Mouse (Mus musculus) gastrocnemius, adult 2 months (tissue): ENCODE data around the gene Nudt2. TPM values are rescaled to one million over a fixed set of nuclear protein-coding genes. Genes with fewer than 3 reads are reported as not detected.
A peak's percentile ranks its signal among the peaks of the same experiment; 100 is the strongest.

Source experiments
- DNase-seq: peaks from one replicate; pipeline ENCODE4 v3.0.0; 2022
- H3K27ac ChIP-seq: fragments of 200-600 bp; 2 replicates; pipeline ENCODE4 v1.8.1; 2022; ENCODE audit warnings: mild to moderate bottlenecking
- H3K4me3 ChIP-seq: fragments of 200-600 bp; 2 replicates; pipeline ENCODE4 v1.8.1; 2022; ENCODE audit warnings: mild to moderate bottlenecking, moderate library complexity
- CTCF ChIP-seq: fragments of 200-600 bp; IDR thresholded peaks from 2 replicates; pipeline ENCODE4 v1.8.1; 2022; ENCODE audit warnings: antibody characterized with exemption, mild to moderate bottlenecking, moderate library complexity
- intact Hi-C: fragments of 180-260 bp; cut with DNase I; formaldehyde crosslinking; loops from one replicate; pipeline ENCODE4 v1.15.1; 2025
- total RNA-seq, 2 experiments: library from RNA; stranded (reverse); gene quantifications; 2 replicates each; pipeline ENCODE4 v1.2.3; 2021

Gene Nudt2
- total RNA-seq, 2 experiments from 2014 or later, result 22.7 to 27.6 TPM

- DNase-seq, result peak; percentile 39
- Histone ChIP-seq H3K27ac (0 out of 2 replicates have a peak overlapping the region, but pooled peaks have one; percentile 6), H3K4me3 (peak overlapping the region; percentile 87)
- no peak for TF ChIP-seq CTCF
- intact Hi-C loops, result no loop called here
Observed at GRCm38 (mm10) chr4:41497579-41497978, 32.6 kb downstream of the Nudt2 start.

DNA sequence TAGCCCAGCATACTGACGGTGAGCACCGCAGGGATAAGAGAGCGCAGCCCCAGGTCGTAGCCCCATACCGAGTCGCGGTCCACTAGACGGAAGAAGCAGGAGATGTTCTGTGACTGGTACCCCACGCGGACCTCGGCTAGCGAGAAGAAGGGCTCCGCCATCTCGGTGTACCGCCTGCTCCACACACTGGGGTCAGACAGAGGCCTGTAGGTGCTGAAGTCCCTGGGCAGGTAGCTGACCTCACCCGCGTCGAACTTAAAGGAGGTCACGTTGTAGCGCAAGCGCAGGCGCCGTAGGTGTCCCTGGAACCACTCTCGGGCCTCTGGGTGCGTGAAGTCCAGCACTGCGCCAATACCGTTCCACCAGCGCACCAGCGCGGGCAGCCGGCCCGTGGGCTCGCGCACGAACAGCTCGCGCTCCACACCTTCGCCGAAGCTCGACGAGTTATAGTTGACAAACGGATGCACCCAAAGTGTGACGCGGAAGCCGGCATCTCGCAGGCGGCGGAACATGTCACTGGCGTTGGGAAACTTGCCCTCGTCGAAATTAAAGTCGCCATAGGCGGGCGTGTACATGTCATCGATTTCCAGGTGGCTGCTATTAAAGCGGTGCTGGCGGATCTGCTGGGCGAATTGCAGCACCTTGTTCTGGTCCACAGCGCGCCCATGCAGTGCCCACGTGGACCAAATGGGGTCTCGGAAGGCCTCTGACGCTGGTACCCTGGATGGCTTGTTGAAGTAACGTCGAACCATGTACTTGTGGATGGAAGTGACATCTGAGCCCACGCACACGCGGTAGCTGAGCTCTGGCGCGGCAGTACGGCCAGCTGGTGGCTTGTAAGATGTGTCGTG, 33.3 kb downstream of the Nudt2 start:
- H3K4me3 ChIP-seq, result peak overlapping the region; percentile 87
- intact Hi-C loops, result no loop called here

DNA sequence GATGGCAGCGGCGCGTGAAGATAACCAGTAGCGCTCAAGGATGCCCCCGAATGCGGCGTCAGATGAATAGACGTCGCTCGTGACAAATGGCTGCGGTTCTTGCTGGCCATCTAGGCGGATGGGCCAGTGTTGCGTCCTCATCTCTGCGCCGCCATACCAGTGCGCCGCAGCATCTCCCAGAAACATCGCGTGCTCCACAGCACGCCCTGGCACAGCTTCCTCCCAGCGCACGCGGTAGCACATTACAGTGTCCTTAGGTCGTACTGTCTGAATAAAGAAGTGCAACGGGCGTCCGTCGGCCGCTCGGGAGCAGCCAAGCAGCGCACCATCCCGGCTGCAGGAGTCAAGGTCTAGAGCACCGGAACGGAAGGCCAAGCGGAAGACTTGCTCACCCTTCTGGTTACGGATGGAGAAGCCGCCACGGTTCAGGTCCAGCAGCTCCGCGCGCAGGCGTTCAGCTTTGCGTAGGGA, 34.0 kb downstream of the Nudt2 start:
- intact Hi-C loops, result no loop called here
- Histone ChIP-seq H3K4me3 (peak overlapping the region; percentile 87), H3K27ac (peak overlapping the region; percentile 99)
- TF ChIP-seq CTCF, result no peak
- no peak for DNase-seq

More for the DNA sequence above, 33.3 kb downstream of the Nudt2 start:
- peak; percentile 34 for DNase-seq
- no peak for TF ChIP-seq CTCF
- H3K27ac ChIP-seq, result 0 out of 2 replicates have a peak overlapping the region, but pooled peaks have one; percentile 8

- TF ChIP-seq CTCF, result no peak
- DNase-seq, result peak; percentile 40
- peak overlapping the region; percentile 87 for H3K4me3 ChIP-seq
- peak overlapping the region; percentile 99 for H3K27ac ChIP-seq
- intact Hi-C loops, result no loop called here
Observed at GRCm38 (mm10) chr4:41499619-41500018, 34.7 kb downstream of the Nudt2 start.

DNA sequence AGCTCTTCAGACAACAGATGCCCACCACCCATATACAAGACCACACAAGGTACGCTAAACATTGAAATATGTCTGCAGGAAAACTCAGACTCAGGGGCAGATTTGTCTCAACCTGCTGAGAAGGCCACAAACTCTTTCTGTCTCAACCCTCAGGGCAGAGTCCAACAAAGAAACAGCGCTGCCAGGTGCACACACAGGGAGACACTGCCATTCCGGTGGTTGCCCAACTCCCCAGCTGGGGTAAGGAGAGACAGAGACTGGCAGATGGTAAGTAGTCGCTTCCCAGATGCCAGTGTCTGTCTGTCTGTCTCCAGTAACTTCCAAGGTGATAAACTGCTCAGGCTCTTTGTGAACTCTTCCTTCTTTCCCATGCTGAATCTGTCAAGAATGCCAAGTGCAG, 35.8 kb downstream of the Nudt2 start:
- DNase-seq, result peak; percentile 71
- no peak for TF ChIP-seq CTCF
- H3K4me3 ChIP-seq, result peak overlapping the region; percentile 87
- peak overlapping the region; percentile 99 for H3K27ac ChIP-seq
- intact Hi-C loops, result no loop called here

GRCm38 (mm10) chr4:41502171-41502940, 37.4 kb downstream of the Nudt2 start:
- TF ChIP-seq CTCF, result no peak
- peak overlapping the region; percentile 99 for H3K27ac ChIP-seq
- DNase-seq, result peak; percentile 82
- peak overlapping the region; percentile 87 for H3K4me3 ChIP-seq
- intact Hi-C loops, result loop anchor here (2.0 kb wide), 1 partner anchor 22 kb away; no protein-coding TSS in a partner anchor

DNA sequence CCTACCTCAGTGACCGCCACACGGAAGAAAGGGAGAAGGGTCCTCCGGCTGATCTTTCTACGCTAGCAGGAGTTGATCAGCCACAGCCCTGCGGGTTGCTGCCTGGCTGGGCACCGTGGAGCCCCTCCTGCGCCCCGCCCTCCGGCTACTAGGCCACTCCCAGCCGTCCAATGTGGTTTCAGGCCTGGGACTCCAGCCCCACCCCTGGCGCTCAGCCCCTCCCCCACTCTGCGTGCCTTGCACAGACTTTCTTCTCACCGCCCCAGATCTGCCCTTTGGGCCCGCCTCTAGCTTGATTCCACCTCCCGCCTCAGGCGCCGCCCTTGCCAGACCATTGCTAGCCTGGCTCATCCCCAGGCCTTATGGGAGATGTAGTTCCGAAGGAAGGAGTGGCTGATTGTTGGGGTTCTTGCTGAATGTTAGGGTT, 38.0 kb downstream of the Nudt2 start, which contains the start of gene AI464131:
Gene AI464131 (minus strand): TSS at position 91 of the 427 bp plus-strand sequence.
- DNase-seq, result peak; percentile 100
- Histone ChIP-seq H3K27ac (peak within 1 kb of the TSS; percentile 99), H3K4me3 (peak within 1 kb of the TSS; percentile 87)
- TF ChIP-seq CTCF, result no peak
- intact Hi-C loops, result loop anchor here (2.0 kb wide), 1 partner anchor 22 kb away; no protein-coding TSS in a partner anchor

GRCm38 (mm10) chr4:41504325-41504724, 39.4 kb downstream of the Nudt2 start:
- TF ChIP-seq CTCF, result peak; percentile 43
- peak; percentile 6 for DNase-seq
- no peak overlapping the region for H3K27ac ChIP-seq
- no peak overlapping the region for H3K4me3 ChIP-seq
- intact Hi-C loops, result no loop called here

DNA sequence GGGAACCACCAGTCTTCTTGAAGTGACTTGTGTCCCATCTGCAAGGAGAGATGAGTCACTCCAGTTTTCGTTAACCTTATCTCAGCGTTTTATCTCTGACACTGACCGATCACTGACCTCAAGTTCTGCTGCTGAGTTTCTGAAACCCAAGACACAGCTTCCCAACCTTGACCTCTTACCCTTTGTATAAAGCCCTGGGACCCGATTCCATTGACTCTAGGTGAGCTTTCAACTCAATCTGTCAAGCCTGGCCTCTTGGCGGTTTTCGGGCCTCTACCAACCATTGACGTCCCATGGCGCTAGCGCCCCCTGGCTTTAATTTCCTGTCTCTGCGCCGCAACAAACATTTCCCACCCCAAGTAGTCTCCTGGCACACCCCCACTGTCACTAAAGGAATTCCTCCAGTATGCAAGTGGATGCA, 40.2 kb downstream of the Nudt2 start:
- DNase-seq, result peak; percentile 54
- no peak overlapping the region for H3K4me3 ChIP-seq
- intact Hi-C loops, result loop anchor here (1.0 kb wide), 1 partner anchor 36 kb away; no protein-coding TSS in a partner anchor
- peak; percentile 53 for TF ChIP-seq CTCF
- H3K27ac ChIP-seq, result no peak overlapping the region

- intact Hi-C loops, result no loop called here
- DNase-seq, result peak; percentile 78
- peak; percentile 77 for TF ChIP-seq CTCF
- peak overlapping the region; percentile 76 for H3K27ac ChIP-seq
- H3K4me3 ChIP-seq, result peak overlapping the region; percentile 70
Observed at GRCm38 (mm10) chr4:41506156-41506555, 41.2 kb downstream of the Nudt2 start.

DNA sequence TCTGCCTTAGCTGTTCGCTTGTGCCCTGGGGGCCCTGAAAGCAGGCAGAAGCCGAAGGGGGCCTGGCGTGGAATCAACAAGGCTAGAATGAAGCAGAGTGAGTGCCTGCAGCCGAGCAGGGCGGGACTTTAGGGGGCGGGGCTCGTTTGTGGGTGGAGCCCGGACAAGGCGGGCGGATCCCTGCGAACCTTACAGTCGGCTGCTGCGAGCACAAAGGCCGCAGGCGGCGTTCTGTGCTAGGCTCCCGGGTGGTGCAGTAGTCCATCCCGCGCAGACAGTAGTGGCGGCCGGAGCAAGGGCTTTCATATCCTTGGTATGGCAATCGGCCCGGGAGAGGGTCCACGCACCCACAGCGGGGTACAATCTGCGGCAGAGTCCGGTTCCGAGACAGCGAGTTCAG, 42.0 kb downstream of the Nudt2 start:
- peak overlapping the region; percentile 76 for H3K27ac ChIP-seq
- intact Hi-C loops, result no loop called here
- peak; percentile 93 for DNase-seq
- peak; percentile 37 for TF ChIP-seq CTCF
- peak overlapping the region; percentile 70 for H3K4me3 ChIP-seq

DNA sequence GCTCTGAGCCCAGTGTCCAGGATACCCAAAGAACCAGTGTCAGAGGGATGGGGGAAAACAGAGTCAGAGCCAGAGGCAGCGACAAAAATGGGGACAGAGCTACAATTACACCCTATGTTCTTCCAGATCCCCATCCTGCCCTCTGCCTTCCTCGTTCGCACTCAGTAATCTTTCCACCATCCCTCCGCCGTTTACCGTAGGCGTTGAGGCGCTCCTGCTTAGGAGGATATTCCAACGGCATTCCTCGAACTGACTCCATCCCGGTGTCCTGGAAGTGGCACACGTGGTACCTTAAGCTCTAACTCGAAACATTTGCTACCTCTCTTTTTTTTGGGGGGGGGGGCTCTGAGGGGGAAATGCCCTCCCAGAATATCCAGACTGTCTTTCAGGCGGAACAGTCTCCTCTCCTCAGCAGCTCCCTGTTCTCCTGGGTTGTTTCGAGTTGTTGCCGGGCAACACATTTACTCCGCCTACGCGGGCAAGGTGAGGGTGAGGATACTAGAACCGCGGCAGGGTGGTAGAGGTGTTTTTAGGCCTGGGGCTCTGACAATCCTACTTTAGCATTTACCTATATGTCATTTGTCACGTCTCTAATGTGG, 42.5 kb downstream of the Nudt2 start:
- peak; percentile 17 for DNase-seq
- Histone ChIP-seq H3K4me3 (peak overlapping the region; percentile 70), H3K27ac (peak overlapping the region; percentile 76)
- TF ChIP-seq CTCF, result no peak
- intact Hi-C loops, result no loop called here
